Mouse (Mus musculus): ENCODE data around the gene Nop9. TPM values are rescaled to one million over a fixed set of nuclear protein-coding genes. Genes with fewer than 3 reads are reported as not detected.

The Nop9 gene
- total and polyA plus RNA-seq, 3 experiments, result 38.5 to 92.1 (median 89.1) TPM

DNA sequence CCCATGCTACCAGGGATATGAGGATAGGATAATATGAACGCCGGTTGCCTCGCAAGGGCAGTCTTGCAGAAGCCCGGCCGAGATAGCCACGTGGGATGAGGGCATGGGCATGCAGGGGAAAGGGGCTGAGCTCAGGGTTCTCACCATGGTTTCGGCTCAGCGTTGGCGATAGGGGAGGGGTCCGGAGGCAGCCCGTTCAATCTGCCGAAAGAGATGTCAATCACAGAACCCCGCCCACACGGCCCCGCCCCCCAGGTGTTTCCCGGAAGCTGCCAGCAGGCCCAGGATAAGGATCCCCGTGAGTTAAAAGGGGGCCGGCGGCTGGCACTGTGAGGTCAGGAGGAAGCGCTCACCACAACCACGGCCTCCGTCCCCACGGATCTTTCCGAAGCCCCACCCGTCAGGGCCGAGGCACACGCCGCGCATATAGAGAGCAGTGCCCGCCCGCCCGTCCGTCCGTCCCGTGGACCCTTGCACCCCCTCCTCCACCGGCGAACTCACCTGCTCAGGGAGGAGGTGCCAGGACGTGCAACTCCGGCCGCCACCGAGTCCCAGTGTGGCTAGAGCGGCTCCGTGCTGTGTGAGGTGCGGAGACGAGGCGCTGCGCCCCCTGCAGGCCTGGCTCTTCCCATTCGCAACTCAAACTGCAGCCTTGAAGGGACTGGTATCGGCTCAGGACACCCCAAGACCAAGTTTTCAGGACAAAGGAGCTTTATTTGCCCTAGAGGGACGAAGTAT, 23.6 kb upstream of the Nop9 start, which contains the start of gene Rabggta:
TSS of gene Rabggta (minus strand) at position 564 of the 738 bp plus-strand sequence.
- Histone ChIP-seq H3K9me3 (replicated peaks; ENCODE audit: low read length) (no peaks in the 10 kb centered on the region), H3K9ac (ENCODE audit: insufficient read depth, low read depth) (peak within 1 kb of the TSS; percentile 62), H3K36me3 (replicated peaks in 1 of 2; ENCODE audit: control insufficient read depth in 1 of 2, insufficient read depth in 1 of 2, low read length in 1 of 2) (peaks cover 29 to 38% of the 10 kb centered on the region in 2 experiments), H3K4me2 (ENCODE audit: insufficient read depth, low read depth, poor library complexity, severe bottlenecking) (peak within 1 kb of the TSS; percentile 58), H3K4me1 (ENCODE audit: control insufficient read depth in 1 of 2, insufficient read depth in 2 of 2) (peaks cover 15 to 40% of the 10 kb centered on the region in 2 experiments), H3K79me2 (replicated peaks; ENCODE audit: control insufficient read depth, extremely low read depth, insufficient read depth, poor library complexity, severe bottlenecking) (no peaks in the 10 kb centered on the region), H3K4me3 (replicated peaks in 1 of 3; ENCODE audit: low read depth in 2 of 3, low read length in 2 of 3, poor library complexity in 1 of 3) (peak within 1 kb of the TSS; percentile 44 to 84 (median 65)), H3K27ac (ENCODE audit: insufficient read depth, low read depth) (peak within 1 kb of the TSS; percentile 70), H3K27me3 (replicated peaks) (peaks cover 12% of the 10 kb centered on the region)
- in situ Hi-C loops (cut with MboI; ENCODE audit: low pct_ligation_motif_present, low pct_unique_long_range_greater_than_20kb, low sequenced_read_pairs), result no loop called here
- dilution Hi-C loops (cut with MboI; ENCODE audit: extremely low pct_ligation_motif_present, extremely low pct_unique_long_range_greater_than_20kb, low sequenced_read_pairs), result no loop called here
- TF ChIP-seq JUN (IDR thresholded peaks at IDR 0.05; ENCODE audit: insufficient read depth, low read depth, low read length) (no peak), CHD2 (IDR thresholded peaks at IDR 0.05; ENCODE audit: low read length) (no peak; the same call in 1 of the 2 replicates), UBTF (IDR thresholded peaks at IDR 0.05; ENCODE audit: low read depth, low read length) (no peak), KAT2A (IDR thresholded peaks at IDR 0.05; ENCODE audit: insufficient replicate concordance, low read length) (0 out of 2 replicates have a peak, but pooled peaks have one; percentile 59), MEF2A (IDR thresholded peaks at IDR 0.05; ENCODE audit: borderline replicate concordance, low read depth, low read length) (peak; percentile 48; the same call in 1 of the 2 replicates), POLR2A (IDR thresholded peaks at IDR 0.05; ENCODE audit: low read depth, low read length) (peak; percentile 75), TCF12 (IDR thresholded peaks at IDR 0.05; ENCODE audit: low read depth, low read length) (peak; percentile 92), RCOR1 (conservative IDR thresholded peaks at IDR 0.05; ENCODE audit: low read depth, low read length) (no peak), USF2 (conservative IDR thresholded peaks at IDR 0.05; ENCODE audit: low read depth, low read length) (no peak), NRF1 (IDR thresholded peaks at IDR 0.05; ENCODE audit: low read depth, low read length) (peak; percentile 20; the same call in 1 of the 2 replicates), ZMIZ1 (IDR thresholded peaks at IDR 0.05; ENCODE audit: low read depth, low read length) (no peak; the same call in 1 of the 2 replicates), PAX5 (IDR thresholded peaks at IDR 0.05; ENCODE audit: low read length) (no peak), GABPA (IDR thresholded peaks at IDR 0.05; ENCODE audit: insufficient replicate concordance, low read depth, low read length) (peak; percentile 85), HCFC1 (IDR thresholded peaks at IDR 0.05; ENCODE audit: low read depth, low read length) (peak; percentile 83), POLR2AphosphoS2 (IDR thresholded peaks at IDR 0.05; ENCODE audit: low read depth, low read length) (no peak), RAD21 (IDR thresholded peaks at IDR 0.05; ENCODE audit: low read depth, low read length) (no peak), ELF1 (IDR thresholded peaks at IDR 0.05; ENCODE audit: low read depth, low read length) (peak; percentile 90), TBP (conservative IDR thresholded peaks at IDR 0.05; ENCODE audit: low read depth, low read length) (0 out of 2 replicates have a peak, but pooled peaks have one; percentile 27), MXI1 (IDR thresholded peaks at IDR 0.05; ENCODE audit: low read depth, low read length) (peak; percentile 95), ETS1 (conservative IDR thresholded peaks at IDR 0.05; ENCODE audit: low read depth, low read length) (peak; percentile 59; the same call in 1 of the 2 replicates), SMC3 (IDR thresholded peaks at IDR 0.05; ENCODE audit: low read depth, low read length) (peak; percentile 15; the same call in 1 of the 2 replicates), ZC3H11A (IDR thresholded peaks at IDR 0.05; ENCODE audit: low read depth, low read length) (no peak), BHLHE40 (IDR thresholded peaks at IDR 0.05; ENCODE audit: low read depth, low read length) (peak; percentile 57; the same call in 1 of the 2 replicates), MAFK (IDR thresholded peaks at IDR 0.05; ENCODE audit: insufficient replicate concordance, low read length) (no peak), SIN3A (IDR thresholded peaks at IDR 0.05; ENCODE audit: low read length) (peak; percentile 75), E2F4 (IDR thresholded peaks at IDR 0.05; ENCODE audit: insufficient replicate concordance, low read depth, low read length) (no peak), EP300 (IDR thresholded peaks at IDR 0.05; ENCODE audit: low read length) (no peak), MAX (IDR thresholded peaks at IDR 0.05; ENCODE audit: low read length) (peak; percentile 87), CTCF (conservative IDR thresholded peaks at IDR 0.05 in 1 of 2, IDR thresholded peaks at IDR 0.05 in 1 of 2; ENCODE audit: low read depth in 2 of 2, low read length in 2 of 2) (peak; percentile 46 to 90), NELFE (IDR thresholded peaks at IDR 0.05; ENCODE audit: low read depth, low read length) (peak; percentile 55), ZNF384 (IDR thresholded peaks at IDR 0.05; ENCODE audit: low read depth, low read length) (no peak), ZKSCAN1 (IDR thresholded peaks at IDR 0.05; ENCODE audit: borderline replicate concordance, low read depth, low read length) (no peak), CHD1 (IDR thresholded peaks at IDR 0.05; ENCODE audit: low read depth, low read length) (no peak), MYC (IDR thresholded peaks at IDR 0.05; ENCODE audit: low read depth, low read length) (peak; percentile 90; the same call in 1 of the 2 replicates), USF1 (IDR thresholded peaks at IDR 0.05; ENCODE audit: low read depth, low read length) (peak; percentile 21), IRF4 (IDR thresholded peaks at IDR 0.05; ENCODE audit: low read depth, low read length) (peak; percentile 67), MAZ (IDR thresholded peaks at IDR 0.05; ENCODE audit: low read depth, low read length) (peak; percentile 30; the same call in 1 of the 2 replicates), JUND (conservative IDR thresholded peaks at IDR 0.05; ENCODE audit: low read depth, low read length) (no peak)
- DNase-seq (ENCODE audit: extremely low read depth), result peak; percentile 91
